Mouse (Mus musculus) cortical plate, adult 2 months (tissue): ENCODE measurements around the gene Sgk2.

ENCODE experiments used
- CTCF ChIP-seq: fragments of 200-500 bp; IDR thresholded peaks from 2 replicates; pipeline ENCODE4 v1.5.1; 2011; ENCODE audit warnings: mild to moderate bottlenecking, control low read depth, low read length; ENCODE audit not compliant: insufficient read depth; ENCODE audit errors: extremely low read depth
- POLR2A ChIP-seq: fragments of 200-500 bp; IDR thresholded peaks from 2 replicates; pipeline ENCODE4 v1.6.1; 2011; ENCODE audit warnings: mild to moderate bottlenecking, low read length, control low read depth; ENCODE audit not compliant: insufficient read depth; ENCODE audit errors: extremely low read depth

DNA sequence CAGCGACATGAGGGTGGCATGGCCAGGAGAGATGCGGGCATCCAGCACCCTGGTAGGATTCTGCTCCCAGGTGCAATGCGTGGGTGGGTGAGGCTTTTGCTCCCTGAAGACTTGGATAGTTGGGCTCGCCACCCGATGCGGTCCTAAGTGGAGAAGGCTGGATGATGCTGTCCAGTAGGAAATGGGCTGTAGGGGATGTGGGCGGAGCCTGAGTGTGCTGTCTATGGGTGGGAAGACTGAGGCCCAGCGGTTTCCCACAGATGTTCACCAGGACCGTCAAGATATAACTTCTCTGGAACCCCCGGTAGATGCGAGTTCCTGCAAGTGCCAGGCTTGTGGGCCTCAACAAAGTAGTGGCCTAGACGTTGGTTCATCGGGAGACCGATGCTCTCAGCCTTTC is 38.9 kb upstream of the Sgk2 start:
- no peak for TF ChIP-seq CTCF
- TF ChIP-seq POLR2A: no peak
